Mouse (Mus musculus): ENCODE measurements at regions not wholly inside any gene's neighbourhood (a gene's known extent, or its start where the extent isn't known, plus 50 kb on each side); places are given as distances from the start of the nearest gene placed in this dataset.

DNA sequence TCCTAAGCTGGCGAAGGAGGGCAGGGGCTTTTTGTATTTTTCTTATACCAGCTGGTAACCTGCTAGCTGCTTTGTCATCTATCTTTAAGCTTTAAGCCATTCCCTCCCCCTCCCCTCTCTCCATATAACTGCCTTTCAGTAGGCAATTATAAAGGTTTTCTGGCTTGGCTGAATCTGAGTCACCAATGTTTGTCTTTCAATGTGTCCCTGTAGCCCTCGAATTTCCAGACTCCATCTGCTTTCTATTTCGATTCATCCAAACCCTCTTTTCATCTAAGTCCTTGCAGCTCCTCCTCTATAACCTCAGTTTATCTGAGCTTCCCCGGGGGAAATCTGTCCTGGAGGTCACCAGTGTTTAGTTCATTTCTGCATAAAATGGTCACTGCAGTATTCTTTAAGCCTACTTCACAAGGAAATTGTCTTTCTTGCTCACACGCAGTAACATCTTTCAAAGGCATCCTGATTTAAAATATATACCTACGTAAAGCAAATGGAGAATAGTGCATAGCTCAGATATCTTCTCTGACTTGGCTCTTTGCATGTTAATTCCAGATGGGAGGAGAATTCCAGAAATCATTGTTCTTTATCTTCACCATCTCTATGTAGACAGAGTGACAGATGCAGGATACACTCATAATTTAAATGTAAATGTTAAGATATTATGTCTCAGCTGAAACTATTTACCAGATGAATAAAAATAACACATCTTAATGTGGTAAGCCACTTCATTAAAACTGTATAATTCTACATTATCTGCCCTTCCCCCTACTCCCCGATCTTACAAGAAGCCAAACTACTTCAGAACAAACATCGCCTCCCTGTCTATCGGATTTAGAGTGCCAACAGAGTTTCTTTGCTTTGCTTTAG, 272.4 kb upstream of the Cblb start:
- H3K27ac ChIP-seq (ENCODE audit: low read depth, low read length) = no peak overlapping the region
- H3K4me3 ChIP-seq (ENCODE audit: low read depth, low read length) = no peak overlapping the region
- no peaks in the 10 kb centered on the region for H3K9me3 ChIP-seq (ENCODE audit: low read length)
- no peaks in the 10 kb centered on the region for H3K27me3 ChIP-seq (ENCODE audit: insufficient read depth, low read length)
- no peak for ATAC-seq (ENCODE audit: low FRiP score)
- no peaks in the 10 kb centered on the region for H3K4me1 ChIP-seq (ENCODE audit: insufficient read depth, low read length)
- 41% methylated on average over 9 of the region's 9 CpGs for WGBS
- no peak overlapping the region for H3K9ac ChIP-seq (replicated peaks; ENCODE audit: low read length, poor library complexity, severe bottlenecking)
- no peak overlapping the region for H3K4me2 ChIP-seq (ENCODE audit: low read depth, low read length, poor library complexity, severe bottlenecking)
- no peak for DNase-seq (ENCODE audit: low spot score)
- no peaks in the 10 kb centered on the region for H3K36me3 ChIP-seq (ENCODE audit: insufficient read depth, low read length)
- no peak for TF ChIP-seq CTCF (IDR thresholded peaks at IDR 0.05)

GRCm38 (mm10) chr16:51759228-51759647, 271.8 kb upstream of the Cblb start:
- Histone ChIP-seq H3K9me3 (ENCODE audit: low read length) (no peaks in the 10 kb centered on the region), H3K27ac (ENCODE audit: low read depth, low read length) (no peak overlapping the region), H3K36me3 (ENCODE audit: insufficient read depth, low read length) (no peaks in the 10 kb centered on the region), H3K27me3 (ENCODE audit: insufficient read depth, low read length) (no peaks in the 10 kb centered on the region), H3K4me1 (ENCODE audit: insufficient read depth, low read length) (no peaks in the 10 kb centered on the region), H3K4me2 (ENCODE audit: low read depth, low read length, poor library complexity, severe bottlenecking) (no peak overlapping the region), H3K4me3 (ENCODE audit: low read depth, low read length) (no peak overlapping the region), H3K9ac (replicated peaks; ENCODE audit: low read length, poor library complexity, severe bottlenecking) (no peak overlapping the region)
- TF ChIP-seq CTCF (IDR thresholded peaks at IDR 0.05) = no peak
- WGBS = 53% methylated on average over 4 of the region's 4 CpGs
- ATAC-seq (ENCODE audit: low FRiP score) = no peak
- no peak for DNase-seq (ENCODE audit: low spot score)

DNA sequence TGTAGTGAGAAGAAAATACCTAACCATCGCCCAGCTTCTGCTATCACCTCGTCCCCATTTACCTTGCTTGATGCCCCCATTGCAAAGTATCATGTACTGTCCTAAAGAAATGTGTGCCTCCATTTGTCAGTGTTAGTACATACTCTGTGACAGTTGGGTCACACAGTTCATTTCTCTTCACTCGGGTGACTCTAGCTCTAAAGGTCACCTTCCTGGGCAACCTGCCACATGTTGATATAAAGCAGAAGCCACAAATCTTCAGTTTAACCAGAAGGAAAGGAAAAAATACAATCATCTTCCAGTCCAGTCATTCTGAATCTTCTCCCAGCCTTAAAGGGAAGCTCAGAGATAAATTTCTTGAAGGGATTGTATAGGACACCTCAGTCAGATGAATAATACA, 263.5 kb upstream of the Cblb start:
- Histone ChIP-seq H3K27ac (ENCODE audit: low read depth, low read length) (no peak overlapping the region), H3K4me2 (ENCODE audit: low read depth, low read length, poor library complexity, severe bottlenecking) (no peak overlapping the region), H3K4me1 (ENCODE audit: insufficient read depth, low read length) (no peaks in the 10 kb centered on the region), H3K27me3 (ENCODE audit: insufficient read depth, low read length) (no peaks in the 10 kb centered on the region), H3K9me3 (ENCODE audit: low read length) (no peaks in the 10 kb centered on the region), H3K4me3 (ENCODE audit: low read depth, low read length) (no peak overlapping the region), H3K36me3 (ENCODE audit: insufficient read depth, low read length) (no peaks in the 10 kb centered on the region), H3K9ac (replicated peaks; ENCODE audit: low read length, poor library complexity, severe bottlenecking) (no peak overlapping the region)
- ATAC-seq (ENCODE audit: low FRiP score) (no peak), DNase-seq (ENCODE audit: low spot score) (no peak)
- 91% methylated on average over 3 of the region's 3 CpGs for WGBS
- TF ChIP-seq CTCF (IDR thresholded peaks at IDR 0.05) = no peak

- ATAC-seq (ENCODE audit: low FRiP score) = no peak
- Histone ChIP-seq H3K27ac (ENCODE audit: low read depth, low read length) (no peak overlapping the region), H3K4me3 (ENCODE audit: low read depth, low read length) (no peak overlapping the region), H3K36me3 (ENCODE audit: insufficient read depth, low read length) (no peaks in the 10 kb centered on the region), H3K27me3 (ENCODE audit: insufficient read depth, low read length) (no peaks in the 10 kb centered on the region), H3K9me3 (ENCODE audit: low read length) (no peaks in the 10 kb centered on the region), H3K4me2 (ENCODE audit: low read depth, low read length, poor library complexity, severe bottlenecking) (no peak overlapping the region), H3K4me1 (ENCODE audit: insufficient read depth, low read length) (no peaks in the 10 kb centered on the region), H3K9ac (replicated peaks; ENCODE audit: low read length, poor library complexity, severe bottlenecking) (no peak overlapping the region)
- WGBS = 87% methylated on average over 2 of the region's 2 CpGs
- TF ChIP-seq CTCF (IDR thresholded peaks at IDR 0.05) = no peak
- no peak for DNase-seq (ENCODE audit: low spot score)
Measured at GRCm38 (mm10) chr16:51778920-51779319, 252.1 kb upstream of the Cblb start.

DNA sequence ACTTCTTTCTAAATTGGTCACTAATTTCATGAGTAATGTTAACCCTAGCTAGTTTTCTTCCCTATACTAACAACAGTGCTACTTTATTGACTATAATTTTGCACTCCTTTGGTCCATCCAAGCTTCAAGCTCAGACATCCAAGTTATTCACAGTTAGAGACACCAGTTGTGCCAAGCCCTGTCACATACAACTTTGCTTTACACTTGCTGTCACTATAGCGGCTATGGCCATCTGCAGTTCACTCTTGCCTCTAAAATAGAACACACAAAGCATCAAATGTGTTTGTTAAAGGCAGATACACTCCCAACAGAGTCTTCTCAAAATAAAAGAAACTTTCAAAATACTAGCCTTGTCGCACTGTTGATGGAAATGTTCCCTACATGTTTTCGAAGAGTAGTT, 236.0 kb upstream of the Cblb start:
- WGBS = 96% methylated on average over 3 of the region's 3 CpGs
- H3K4me3 ChIP-seq (ENCODE audit: low read depth, low read length) = no peak overlapping the region
- no peaks in the 10 kb centered on the region for H3K4me1 ChIP-seq (ENCODE audit: insufficient read depth, low read length)
- no peaks in the 10 kb centered on the region for H3K27me3 ChIP-seq (ENCODE audit: insufficient read depth, low read length)
- no peak overlapping the region for H3K4me2 ChIP-seq (ENCODE audit: low read depth, low read length, poor library complexity, severe bottlenecking)
- no peaks in the 10 kb centered on the region for H3K36me3 ChIP-seq (ENCODE audit: insufficient read depth, low read length)
- no peaks in the 10 kb centered on the region for H3K9me3 ChIP-seq (ENCODE audit: low read length)
- no peak overlapping the region for H3K27ac ChIP-seq (ENCODE audit: low read depth, low read length)
- DNase-seq (ENCODE audit: low spot score) (no peak), ATAC-seq (ENCODE audit: low FRiP score) (no peak)
- TF ChIP-seq CTCF (IDR thresholded peaks at IDR 0.05) = no peak
- H3K9ac ChIP-seq (replicated peaks; ENCODE audit: low read length, poor library complexity, severe bottlenecking) = no peak overlapping the region

DNA sequence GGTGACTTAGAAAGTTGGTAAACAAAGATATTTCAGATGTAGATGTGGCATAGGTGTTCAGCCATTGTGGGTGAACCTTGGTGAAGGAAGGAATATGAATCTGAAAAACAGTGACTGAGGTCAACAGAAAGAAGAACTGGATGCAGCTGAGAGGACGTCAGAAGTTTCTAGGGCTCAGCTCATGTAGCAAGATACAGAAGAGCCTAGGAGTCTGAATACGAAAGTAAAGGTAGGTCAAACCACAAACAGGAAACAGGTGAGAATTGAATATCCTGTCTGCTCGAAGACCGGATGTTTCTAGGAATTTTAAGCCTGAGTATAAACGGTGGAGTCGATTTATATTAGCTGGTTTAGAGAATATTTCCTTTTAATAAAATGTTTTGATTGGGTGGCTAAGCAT, 223.7 kb upstream of the Cblb start:
- Histone ChIP-seq H3K9me3 (ENCODE audit: low read length) (no peaks in the 10 kb centered on the region), H3K4me1 (ENCODE audit: insufficient read depth, low read length) (no peaks in the 10 kb centered on the region), H3K9ac (replicated peaks; ENCODE audit: low read length, poor library complexity, severe bottlenecking) (no peak overlapping the region), H3K27ac (ENCODE audit: low read depth, low read length) (no peak overlapping the region), H3K4me2 (ENCODE audit: low read depth, low read length, poor library complexity, severe bottlenecking) (no peak overlapping the region), H3K4me3 (ENCODE audit: low read depth, low read length) (no peak overlapping the region), H3K27me3 (ENCODE audit: insufficient read depth, low read length) (no peaks in the 10 kb centered on the region), H3K36me3 (ENCODE audit: insufficient read depth, low read length) (no peaks in the 10 kb centered on the region)
- no peak for TF ChIP-seq CTCF (IDR thresholded peaks at IDR 0.05)
- no peak for ATAC-seq (ENCODE audit: low FRiP score)
- no peak for DNase-seq (ENCODE audit: low spot score)
- WGBS = 87% methylated on average over 6 of the region's 6 CpGs

All from midbrain, postnatal 0 days (tissue).